Mouse (Mus musculus) limb, embryonic 12.5 days (tissue): ENCODE results near the gene Pla2g5. TPM values are rescaled to one million over a fixed set of nuclear protein-coding genes. Genes with fewer than 3 reads are reported as not detected.

ENCODE experiments used
- ATAC-seq: fragments of 200-750 bp; cut with Nextera tagmentation; 2 replicates; pipeline ENCODE4 v1.8.0; 2017; ENCODE audit warnings: low read depth, moderate TSS enrichment; ENCODE audit not compliant: insufficient number of reproducible peaks, insufficient read depth, low FRiP score, low TSS enrichment
- H3K27ac ChIP-seq: fragments of 300-500 bp; sonication (generic); 2 replicates; pipeline ENCODE4 v1.5.1; 2016; ENCODE audit warnings: mild to moderate bottlenecking, moderate library complexity
- H3K27me3 ChIP-seq: fragments of 300-500 bp; sonication (generic); 2 replicates; pipeline ENCODE4 v1.6.1; 2016; ENCODE audit warnings: mild to moderate bottlenecking, moderate library complexity
- H3K36me3 ChIP-seq: fragments of 300-500 bp; sonication (generic); 2 replicates; pipeline ENCODE4 v1.6.1; 2016; ENCODE audit warnings: mild to moderate bottlenecking, moderate library complexity
- H3K4me1 ChIP-seq: fragments of 300-500 bp; sonication (generic); replicated peaks from 2 replicates; pipeline ENCODE4 v1.6.1; 2016
- H3K4me2 ChIP-seq: fragments of 300-500 bp; sonication (generic); 2 replicates; pipeline ENCODE4 v1.6.1; 2016; ENCODE audit warnings: mild to moderate bottlenecking, moderate library complexity
- H3K4me3 ChIP-seq: fragments of 300-500 bp; sonication (generic); replicated peaks from 2 replicates; pipeline ENCODE4 v1.5.1; 2016; ENCODE audit warnings: mild to moderate bottlenecking
- H3K9ac ChIP-seq: fragments of 300-500 bp; sonication (generic); replicated peaks from 2 replicates; pipeline ENCODE4 v1.6.1; 2016; ENCODE audit warnings: mild to moderate bottlenecking, moderate library complexity
- H3K9me3 ChIP-seq: fragments of 300-500 bp; sonication (generic); 2 replicates; pipeline ENCODE4 v1.6.1; 2016; ENCODE audit warnings: mild to moderate bottlenecking, moderate library complexity
- WGBS: fragments of 180-500 bp; shearing (Covaris S2); methylation state at CpG from one replicate; pipeline ENCODE4 v1.1.7; 2016; 5-methylcytosine and 5-hydroxymethylcytosine counted together
- polyA plus RNA-seq: library from polyadenylated mRNA; unstranded; fragments of >200 nt; fragmentation: Nextera tagmentation; extraction: Ambion mirVana; gene quantifications from 2 replicates; pipeline ENCODE4 v1.2.1, GENCODE M21; 2016

The Pla2g5 gene
- polyA plus RNA-seq, 1 experiment from 2014 or later, result not detected

DNA sequence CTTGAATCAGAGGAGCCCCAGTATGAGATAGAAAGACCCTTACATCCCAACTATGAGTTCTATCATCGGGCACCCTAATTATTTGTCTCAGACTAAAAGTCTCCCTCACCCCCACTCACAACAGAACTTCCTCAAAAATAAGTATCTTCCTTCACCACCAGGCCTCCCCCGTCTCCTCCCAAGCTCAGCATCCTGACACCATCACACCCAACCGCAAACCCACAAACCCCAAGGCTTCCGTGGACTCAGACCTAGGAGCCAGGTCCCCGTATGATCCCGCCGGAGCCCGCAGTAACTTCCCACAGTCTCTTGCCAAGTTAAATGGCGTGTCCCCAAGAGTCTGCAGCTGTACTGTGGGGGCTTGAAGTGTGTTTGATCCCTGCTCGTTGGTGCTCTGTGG, 5.7 kb downstream of the Pla2g5 start:
- no peak for ATAC-seq
- H3K9ac ChIP-seq, result no peak overlapping the region
- H3K27me3 ChIP-seq, result peaks cover 13% of the 10 kb centered on the region
- H3K27ac ChIP-seq, result no peak overlapping the region
- no peak overlapping the region for H3K4me2 ChIP-seq
- no peaks in the 10 kb centered on the region for H3K36me3 ChIP-seq
- H3K4me3 ChIP-seq, result no peak overlapping the region
- WGBS, result 87% methylated on average over 10 of the region's 10 CpGs
- H3K9me3 ChIP-seq, result no peaks in the 10 kb centered on the region
- H3K4me1 ChIP-seq, result no peaks in the 10 kb centered on the region; the same call in 1 of the 2 replicates

DNA sequence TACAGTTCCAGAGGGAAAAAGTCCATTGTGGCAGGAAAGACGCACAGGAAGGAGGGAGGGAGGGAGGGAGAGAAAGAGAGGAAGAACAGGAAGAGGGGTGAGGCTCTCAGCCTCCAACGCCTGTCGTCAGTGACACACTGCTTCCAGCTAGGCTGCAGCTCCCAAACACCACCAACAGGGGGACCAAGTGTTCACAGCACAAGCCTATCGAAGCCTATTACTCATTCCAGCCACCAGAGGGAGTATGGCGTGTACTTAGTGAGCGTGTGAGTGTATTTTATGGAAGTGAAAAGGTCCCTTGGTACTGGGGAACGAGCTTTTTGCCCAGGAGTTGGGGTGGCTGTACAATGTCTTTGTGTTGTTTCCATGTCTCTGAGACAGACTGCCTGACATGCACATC, 6.8 kb downstream of the Pla2g5 start:
- no peak overlapping the region for H3K27ac ChIP-seq
- H3K27me3 ChIP-seq, result peaks cover 15% of the 10 kb centered on the region
- H3K4me1 ChIP-seq, result no peaks in the 10 kb centered on the region; the same call in 1 of the 2 replicates
- no peak for ATAC-seq
- 27% methylated on average over 7 of the region's 7 CpGs for WGBS
- H3K36me3 ChIP-seq, result no peaks in the 10 kb centered on the region
- no peak overlapping the region for H3K9ac ChIP-seq
- H3K4me2 ChIP-seq, result no peak overlapping the region
- H3K9me3 ChIP-seq, result no peaks in the 10 kb centered on the region
- H3K4me3 ChIP-seq, result no peak overlapping the region

DNA sequence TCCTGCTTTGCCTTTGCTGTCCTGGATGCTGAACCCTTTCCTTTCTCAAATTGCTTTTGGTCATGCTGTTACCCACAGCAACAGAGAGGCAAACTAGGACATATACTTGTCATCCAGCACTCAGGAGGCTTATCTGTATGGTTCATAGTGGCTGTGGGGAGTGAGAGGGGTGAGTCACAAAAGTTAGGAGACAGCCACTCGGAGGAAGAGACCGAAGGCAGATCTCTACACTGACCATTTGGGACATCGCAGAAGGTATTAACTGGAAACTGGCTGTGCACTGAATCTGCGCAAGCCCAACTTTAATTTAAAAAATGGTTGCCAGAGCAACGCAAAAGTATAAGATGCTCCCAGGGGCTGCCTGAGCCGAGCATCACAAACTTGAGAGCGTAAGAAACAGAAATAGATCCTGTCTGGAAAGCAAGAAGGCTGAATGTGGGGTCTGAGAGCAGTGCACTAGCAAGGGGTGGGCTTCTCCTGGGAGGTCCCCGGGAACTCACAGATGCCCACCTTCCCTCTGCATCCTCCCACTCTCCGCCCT, 8.1 kb downstream of the Pla2g5 start:
- no peak for ATAC-seq
- no peak overlapping the region for H3K27ac ChIP-seq
- no peak overlapping the region for H3K4me2 ChIP-seq
- H3K4me3 ChIP-seq, result no peak overlapping the region
- H3K4me1 ChIP-seq, result no peaks in the 10 kb centered on the region; the same call in 1 of the 2 replicates
- H3K9me3 ChIP-seq, result no peaks in the 10 kb centered on the region
- no peaks in the 10 kb centered on the region for H3K36me3 ChIP-seq
- H3K27me3 ChIP-seq, result peaks cover 13% of the 10 kb centered on the region
- no peak overlapping the region for H3K9ac ChIP-seq
- 87% methylated on average over 9 of the region's 9 CpGs for WGBS

DNA sequence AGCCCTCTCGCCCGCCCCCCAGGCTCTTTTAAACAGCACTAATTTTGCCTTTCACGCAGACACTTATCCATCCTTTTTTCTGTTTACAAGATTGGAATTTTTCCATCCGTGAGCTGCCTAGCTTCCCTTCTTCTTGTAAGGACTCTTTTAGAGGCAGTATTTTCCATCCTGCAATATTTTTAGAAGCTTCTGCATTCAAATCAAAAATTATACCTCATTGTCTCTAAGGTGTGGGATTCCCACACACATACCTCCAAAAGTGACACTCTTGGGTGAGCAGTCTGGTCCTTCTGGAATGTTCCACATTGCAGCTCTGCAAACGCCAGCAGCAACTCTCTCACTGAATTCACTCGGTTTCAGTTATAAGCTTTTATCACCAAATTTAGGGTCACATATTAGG, 10.3 kb downstream of the Pla2g5 start:
- H3K4me3 ChIP-seq, result no peak overlapping the region
- H3K9me3 ChIP-seq, result no peaks in the 10 kb centered on the region
- H3K27ac ChIP-seq, result no peak overlapping the region
- ATAC-seq, result no peak
- H3K36me3 ChIP-seq, result no peaks in the 10 kb centered on the region
- H3K9ac ChIP-seq, result no peak overlapping the region
- WGBS, result 68% methylated on average over 6 of the region's 6 CpGs
- peaks cover 9% of the 10 kb centered on the region for H3K27me3 ChIP-seq
- no peak overlapping the region for H3K4me2 ChIP-seq
- no peaks in the 10 kb centered on the region for H3K4me1 ChIP-seq

DNA sequence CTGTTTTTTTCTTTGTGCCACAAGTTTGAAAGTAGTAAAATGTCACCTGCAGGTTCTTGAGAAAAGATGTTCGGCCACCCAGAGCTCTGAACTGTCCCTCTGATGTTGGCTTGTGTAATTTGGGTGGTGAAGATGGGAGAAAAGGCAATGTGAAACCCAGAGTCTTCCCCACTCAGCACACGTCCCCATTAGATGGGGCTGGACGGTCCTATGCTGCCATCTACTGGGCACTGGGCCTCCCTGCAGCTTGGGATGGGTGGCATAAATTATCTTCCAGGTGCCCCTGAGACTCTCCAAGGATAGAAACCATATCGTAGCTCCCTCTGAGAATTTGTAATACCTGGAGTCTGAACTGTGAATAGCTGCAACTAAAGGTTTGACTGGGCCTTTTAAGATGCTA, 11.8 kb downstream of the Pla2g5 start:
- peaks cover 9% of the 10 kb centered on the region for H3K27me3 ChIP-seq
- ATAC-seq, result no peak
- WGBS, result 8% methylated on average over 4 of the region's 4 CpGs
- H3K9ac ChIP-seq, result no peak overlapping the region
- no peaks in the 10 kb centered on the region for H3K4me1 ChIP-seq
- H3K4me3 ChIP-seq, result no peak overlapping the region
- H3K9me3 ChIP-seq, result no peaks in the 10 kb centered on the region
- no peaks in the 10 kb centered on the region for H3K36me3 ChIP-seq
- H3K4me2 ChIP-seq, result no peak overlapping the region
- no peak overlapping the region for H3K27ac ChIP-seq

DNA sequence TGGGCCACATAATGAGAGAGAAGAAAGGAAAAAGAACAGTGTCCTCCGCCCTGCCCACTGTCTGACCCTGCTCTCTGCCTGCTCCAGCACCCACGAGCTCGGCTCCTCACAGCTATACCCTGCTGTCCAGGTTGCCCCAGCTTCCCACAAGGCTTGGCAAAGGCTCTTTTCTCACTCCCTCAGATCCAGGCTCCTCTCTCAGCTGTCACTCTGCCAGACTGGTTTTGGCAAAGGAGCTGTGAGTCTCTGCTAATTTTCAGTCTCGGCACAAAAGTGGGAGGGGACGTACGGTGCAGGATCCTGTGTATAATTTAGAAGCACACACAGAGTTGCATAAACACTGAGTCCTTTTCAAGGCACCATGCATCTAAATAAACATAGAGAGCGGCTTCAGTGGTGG, 21.9 kb downstream of the Pla2g5 start:
- Histone ChIP-seq H3K4me3 (no peak overlapping the region), H3K9me3 (peaks cover 19% of the 10 kb centered on the region), H3K27ac (no peak overlapping the region), H3K27me3 (no peaks in the 10 kb centered on the region), H3K9ac (no peak overlapping the region), H3K36me3 (no peaks in the 10 kb centered on the region), H3K4me2 (no peak overlapping the region), H3K4me1 (no peaks in the 10 kb centered on the region)
- 86% methylated on average over 7 of the region's 7 CpGs for WGBS
- ATAC-seq, result no peak

DNA sequence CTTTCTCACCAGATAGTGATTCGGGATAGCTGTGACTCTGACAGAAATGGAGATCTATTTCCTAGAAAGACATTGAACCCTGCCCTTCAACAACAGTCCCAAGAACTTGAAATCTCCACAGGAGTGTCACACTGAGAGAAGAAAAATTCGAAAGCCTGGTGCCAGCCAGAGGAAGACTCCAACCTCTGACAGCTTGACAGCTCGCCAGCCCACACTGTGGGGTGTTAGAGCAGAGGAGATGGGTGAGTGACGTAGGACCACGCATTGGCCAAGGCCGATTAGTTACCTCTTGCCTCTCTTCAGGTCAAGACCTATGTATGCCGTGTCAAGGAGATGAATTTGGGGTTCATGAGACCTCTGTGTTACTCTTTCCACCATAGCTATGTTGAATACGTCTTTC, 22.6 kb downstream of the Pla2g5 start:
- no peak overlapping the region for H3K9ac ChIP-seq
- no peaks in the 10 kb centered on the region for H3K4me1 ChIP-seq
- no peak overlapping the region for H3K4me2 ChIP-seq
- no peak overlapping the region for H3K4me3 ChIP-seq
- ATAC-seq, result no peak
- H3K27me3 ChIP-seq, result no peaks in the 10 kb centered on the region
- H3K36me3 ChIP-seq, result no peaks in the 10 kb centered on the region
- WGBS, result 81% methylated on average over 8 of the region's 8 CpGs
- H3K9me3 ChIP-seq, result peaks cover 19% of the 10 kb centered on the region
- no peak overlapping the region for H3K27ac ChIP-seq

DNA sequence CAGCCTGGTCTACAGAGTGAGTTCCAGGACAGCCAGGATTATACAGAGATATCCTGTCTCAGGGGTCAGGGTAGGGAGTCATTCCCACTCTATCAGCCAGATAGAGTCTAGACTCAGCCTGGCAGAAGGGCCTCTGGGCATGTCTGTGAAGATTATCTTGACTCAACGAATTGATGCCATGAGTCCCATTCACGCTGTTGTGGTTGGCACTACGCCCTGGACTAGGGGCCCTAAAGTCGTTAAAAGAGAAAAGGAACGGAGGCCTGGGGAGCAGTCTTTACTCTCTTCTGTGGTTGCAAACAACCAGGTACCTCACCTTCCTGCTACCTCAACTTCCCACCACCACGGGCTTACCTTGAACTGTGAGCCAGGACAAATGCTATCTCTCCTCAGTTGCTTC, 23.5 kb downstream of the Pla2g5 start:
- Histone ChIP-seq H3K27me3 (no peaks in the 10 kb centered on the region), H3K36me3 (no peaks in the 10 kb centered on the region)
- WGBS, result 82% methylated on average over 6 of the region's 6 CpGs

DNA sequence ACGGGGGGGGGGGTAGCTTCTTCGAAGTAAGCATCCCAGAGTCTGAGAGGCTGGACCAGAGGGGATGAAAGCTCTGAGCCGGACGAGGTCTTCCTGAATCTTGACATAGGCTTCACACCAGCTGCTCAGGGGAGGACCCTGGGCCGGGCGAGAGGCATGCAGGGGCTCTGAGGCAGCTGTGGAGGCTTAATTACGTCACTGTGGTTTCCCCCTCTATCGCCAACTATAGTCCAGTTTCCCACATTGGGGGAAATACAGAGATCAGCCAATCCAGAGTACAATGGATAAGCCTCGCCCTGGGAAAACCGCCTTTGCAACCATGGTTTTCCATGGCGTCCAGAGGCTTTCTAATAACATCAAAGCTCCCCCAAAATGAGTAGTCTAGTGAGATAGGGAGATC, 36.1 kb downstream of the Pla2g5 start:
- 44% methylated on average over 11 of the region's 11 CpGs for WGBS
- peaks cover 28% of the 10 kb centered on the region for H3K27me3 ChIP-seq

More for the DNA sequence above, 23.5 kb downstream of the Pla2g5 start:
- Histone ChIP-seq H3K9me3 (peaks cover 16% of the 10 kb centered on the region), H3K4me1 (no peaks in the 10 kb centered on the region), H3K4me2 (no peak overlapping the region), H3K9ac (no peak overlapping the region), H3K27ac (no peak overlapping the region), H3K4me3 (no peak overlapping the region)
- no peak for ATAC-seq

DNA sequence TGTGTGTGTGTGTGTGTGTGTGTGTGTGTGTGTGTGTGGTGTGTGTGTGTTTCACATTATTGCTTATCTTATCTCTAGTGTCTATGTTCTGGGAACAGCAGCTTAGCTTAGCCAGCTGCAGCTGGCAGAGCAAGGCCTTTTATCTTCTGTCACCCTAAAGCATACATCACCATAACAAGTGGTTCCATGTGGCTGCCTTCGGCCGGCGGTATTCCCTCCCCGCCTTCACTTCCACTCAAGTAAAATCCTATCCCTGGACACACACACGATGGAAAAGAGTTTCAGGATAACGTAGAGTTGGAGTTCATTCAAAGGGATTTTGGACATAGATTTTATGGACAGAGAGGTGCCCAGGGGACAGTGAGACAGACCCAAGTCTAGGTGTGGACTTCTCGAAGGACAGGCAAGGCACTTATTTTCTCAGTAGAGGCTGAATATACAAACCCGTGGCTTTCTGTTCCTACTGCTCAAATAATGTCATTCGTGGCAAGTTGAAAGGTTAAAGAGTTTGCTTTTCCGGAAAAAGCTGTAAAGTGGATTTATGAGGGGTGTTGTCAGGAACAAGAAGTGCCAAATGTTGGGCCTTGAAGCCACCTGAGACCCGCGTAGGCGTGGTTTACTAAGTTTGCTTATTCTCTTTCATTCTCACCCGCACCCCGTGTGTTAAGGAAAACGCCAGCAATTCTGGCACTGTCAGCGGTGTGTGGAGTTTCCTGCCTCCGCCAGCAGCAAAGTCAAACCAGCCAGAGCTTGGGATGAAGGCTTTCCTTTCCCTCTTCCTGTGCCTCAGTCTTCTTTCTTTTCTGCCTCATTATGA, 37.3 kb downstream of the Pla2g5 start:
- Histone ChIP-seq H3K4me3 (no peak overlapping the region), H3K9ac (no peak overlapping the region), H3K27ac (no peak overlapping the region), H3K36me3 (no peaks in the 10 kb centered on the region), H3K9me3 (peaks cover 6% of the 10 kb centered on the region; the same call in 1 of the 2 replicates), H3K4me1 (peaks cover 34% of the 10 kb centered on the region), H3K27me3 (peaks cover 18% of the 10 kb centered on the region), H3K4me2 (no peak overlapping the region)
- no peak; the same call in 1 of the 2 replicates for ATAC-seq
- WGBS, result 9% methylated on average over 18 of the region's 18 CpGs

More for the DNA sequence above, 36.1 kb downstream of the Pla2g5 start:
- Histone ChIP-seq H3K9ac (no peak overlapping the region), H3K27ac (no peak overlapping the region), H3K4me1 (peaks cover 35% of the 10 kb centered on the region), H3K9me3 (peaks cover 6% of the 10 kb centered on the region; the same call in 1 of the 2 replicates), H3K4me2 (no peak overlapping the region), H3K4me3 (no peak overlapping the region), H3K36me3 (no peaks in the 10 kb centered on the region)
- ATAC-seq, result no peak

DNA sequence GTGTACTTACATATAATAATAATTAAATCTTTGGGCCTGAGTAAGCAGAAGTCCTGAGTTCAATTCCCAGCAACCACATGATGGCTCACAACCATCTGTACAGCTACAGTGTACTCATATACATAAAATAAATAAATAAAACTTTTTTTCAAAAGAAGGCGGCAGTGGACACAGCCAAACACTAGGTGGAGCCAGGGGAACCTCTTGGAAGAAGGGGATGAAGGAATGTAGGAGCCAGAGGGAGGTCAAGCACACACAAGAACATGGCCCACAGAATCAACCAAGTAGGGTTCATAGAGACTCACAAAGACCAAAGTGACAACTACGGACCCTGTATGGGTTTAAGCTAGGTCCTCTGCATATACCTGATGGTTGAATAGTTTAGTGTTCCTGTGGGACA, 38.6 kb downstream of the Pla2g5 start:
- H3K9ac ChIP-seq, result no peak overlapping the region
- no peak overlapping the region for H3K27ac ChIP-seq
- H3K9me3 ChIP-seq, result peaks cover 6% of the 10 kb centered on the region; the same call in 1 of the 2 replicates
- H3K4me3 ChIP-seq, result no peak overlapping the region
- H3K27me3 ChIP-seq, result peaks cover 18% of the 10 kb centered on the region
- 82% methylated on average over 2 of the region's 2 CpGs for WGBS
- H3K4me2 ChIP-seq, result no peak overlapping the region
- H3K36me3 ChIP-seq, result no peaks in the 10 kb centered on the region
- peaks cover 22% of the 10 kb centered on the region for H3K4me1 ChIP-seq
- ATAC-seq, result no peak
